Mouse (Mus musculus) kidney, postnatal 0 days (tissue): ENCODE data around the gene Neu2. TPM values are rescaled to one million over a fixed set of nuclear protein-coding genes. Genes with fewer than 3 reads are reported as not detected.
A peak's percentile ranks its signal among the peaks of the same experiment; 100 is the strongest.

ENCODE experiments used
- ATAC-seq: fragments of 200-750 bp; cut with Nextera tagmentation; replicated peaks from 2 replicates; pipeline ENCODE4 v1.8.0; 2017; ENCODE audit warnings: low read depth, moderate number of reproducible peaks, moderate TSS enrichment, moderate library complexity; ENCODE audit not compliant: low FRiP score
- DNase-seq: peaks from one replicate; pipeline ENCODE4 v3.0.0-alpha.2; 2016; ENCODE audit warnings: low spot score
- H3K27ac ChIP-seq: fragments of 300-500 bp; sonication (generic); 2 replicates; pipeline ENCODE4 v1.5.1; 2014; ENCODE audit warnings: mild to moderate bottlenecking
- H3K27me3 ChIP-seq: fragments of 300-500 bp; sonication (generic); 2 replicates; pipeline ENCODE4 v1.6.1; 2014; ENCODE audit warnings: low read length, mixed read lengths; ENCODE audit not compliant: insufficient read depth
- H3K36me3 ChIP-seq: fragments of 300-500 bp; sonication (generic); 2 replicates; pipeline ENCODE4 v1.6.1; 2014; ENCODE audit warnings: low read length, mixed read lengths; ENCODE audit not compliant: insufficient read depth
- H3K4me1 ChIP-seq: fragments of 300-500 bp; sonication (generic); replicated peaks from 2 replicates; pipeline ENCODE4 v1.6.1; 2014; ENCODE audit warnings: antibody characterized with exemption, low read length, mixed read lengths; ENCODE audit not compliant: insufficient read depth
- H3K4me2 ChIP-seq: fragments of 300-500 bp; sonication (generic); 2 replicates; pipeline ENCODE4 v1.6.1; 2014; ENCODE audit warnings: mild to moderate bottlenecking, low read length, moderate library complexity, mixed read lengths
- H3K4me3 ChIP-seq: fragments of 300-500 bp; sonication (generic); replicated peaks from 2 replicates; pipeline ENCODE4 v1.5.1; 2014; ENCODE audit warnings: low read depth, low read length
- H3K9ac ChIP-seq: fragments of 300-500 bp; sonication (generic); 2 replicates; pipeline ENCODE4 v1.6.1; 2014; ENCODE audit warnings: low read depth, low read length
- H3K9me3 ChIP-seq: fragments of 300-500 bp; sonication (generic); replicated peaks from 2 replicates; pipeline ENCODE4 v1.6.1; 2016; ENCODE audit warnings: low read length, inconsistent platforms, mixed read lengths
- CTCF ChIP-seq: IDR thresholded peaks from 2 replicates; pipeline ENCODE4 v1.5.1; 2016; ENCODE audit warnings: antibody characterized with exemption, low read depth, mild to moderate bottlenecking, moderate library complexity
- WGBS: fragments of 180-500 bp; shearing (Covaris S2); extraction: QIAGEN DNeasy Blood & Tissue Kit; methylation state at CpG from one replicate; pipeline ENCODE4 v1.1.7; 2014; 5-methylcytosine and 5-hydroxymethylcytosine counted together
- polyA plus RNA-seq: library from polyadenylated mRNA; unstranded; fragments of >200 nt; fragmentation: Nextera tagmentation; extraction: Ambion mirVana; gene quantifications from 2 replicates; pipeline ENCODE4 v1.2.1, GENCODE M21; 2015

Gene Neu2
- polyA plus RNA-seq, 1 experiment from 2014 or later: 3.0 TPM

DNA sequence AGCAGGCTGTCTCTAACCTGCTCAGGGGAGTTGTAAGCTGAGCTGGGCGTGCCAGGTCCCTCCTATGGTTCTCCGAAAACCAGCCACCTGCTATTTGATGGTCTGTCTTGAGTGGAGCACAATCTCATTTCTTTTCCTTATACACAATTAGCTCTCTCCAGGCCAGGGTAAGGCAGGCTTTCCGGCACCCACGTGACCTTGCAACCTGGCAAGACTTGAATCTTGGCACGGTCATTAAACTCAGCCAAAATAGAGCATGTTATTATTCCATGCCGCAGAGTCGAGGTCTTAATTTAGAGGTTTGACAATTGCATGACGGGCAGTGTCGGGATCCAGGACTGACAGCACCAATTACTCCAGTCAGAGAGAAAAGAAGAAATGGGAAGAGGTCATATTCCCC lies 17.5 kb downstream of the Neu2 start:
- no peak for TF ChIP-seq CTCF
- no peak overlapping the region for H3K9ac ChIP-seq
- H3K27me3 ChIP-seq: no peaks in the 10 kb centered on the region
- H3K36me3 ChIP-seq: no peaks in the 10 kb centered on the region
- H3K4me3 ChIP-seq: no peak overlapping the region
- no peaks in the 10 kb centered on the region for H3K9me3 ChIP-seq
- ATAC-seq: no peak
- WGBS: 75% methylated on average over 9 of the region's 9 CpGs
- H3K4me2 ChIP-seq: no peak overlapping the region
- H3K4me1 ChIP-seq: no peaks in the 10 kb centered on the region
- no peak overlapping the region for H3K27ac ChIP-seq
- DNase-seq: no peak

GRCm38 (mm10) chr1:87532346-87532745 lies 22.7 kb downstream of the Neu2 start:
- no peak for ATAC-seq
- no peaks in the 10 kb centered on the region for H3K36me3 ChIP-seq
- no peak overlapping the region for H3K4me3 ChIP-seq
- H3K27ac ChIP-seq: no peak overlapping the region
- no peak overlapping the region for H3K4me2 ChIP-seq
- 80% methylated on average over 4 of the region's 4 CpGs for WGBS
- no peak for TF ChIP-seq CTCF
- no peaks in the 10 kb centered on the region for H3K9me3 ChIP-seq
- no peaks in the 10 kb centered on the region for H3K4me1 ChIP-seq
- no peak overlapping the region for H3K9ac ChIP-seq
- no peak for DNase-seq
- H3K27me3 ChIP-seq: no peaks in the 10 kb centered on the region

DNA sequence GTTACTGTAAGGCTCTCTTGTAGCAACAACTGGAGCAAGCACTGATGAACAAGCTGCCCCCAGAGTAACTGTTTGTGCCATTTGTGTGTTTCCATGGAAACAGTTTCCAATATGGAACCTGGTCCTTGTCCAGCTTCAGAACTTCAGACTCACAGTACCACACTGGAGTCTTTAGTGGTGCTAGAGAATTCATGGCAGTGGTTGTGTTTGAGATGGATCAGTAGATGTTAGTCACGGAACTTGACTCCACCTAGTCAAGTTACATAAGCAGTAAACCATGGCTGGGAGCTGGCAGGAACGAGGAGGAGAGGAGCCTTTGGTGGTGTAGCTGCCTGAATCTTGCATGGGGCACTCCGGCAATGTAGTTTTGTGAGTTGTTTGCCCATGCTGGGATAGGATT lies 24.4 kb downstream of the Neu2 start:
- H3K4me3 ChIP-seq: no peak overlapping the region
- TF ChIP-seq CTCF: no peak
- H3K4me1 ChIP-seq: no peaks in the 10 kb centered on the region
- no peaks in the 10 kb centered on the region for H3K27me3 ChIP-seq
- no peak for ATAC-seq
- no peak overlapping the region for H3K9ac ChIP-seq
- H3K36me3 ChIP-seq: no peaks in the 10 kb centered on the region
- no peaks in the 10 kb centered on the region for H3K9me3 ChIP-seq
- no peak overlapping the region for H3K4me2 ChIP-seq
- 47% methylated on average over 3 of the region's 3 CpGs for WGBS
- no peak overlapping the region for H3K27ac ChIP-seq
- no peak for DNase-seq

DNA sequence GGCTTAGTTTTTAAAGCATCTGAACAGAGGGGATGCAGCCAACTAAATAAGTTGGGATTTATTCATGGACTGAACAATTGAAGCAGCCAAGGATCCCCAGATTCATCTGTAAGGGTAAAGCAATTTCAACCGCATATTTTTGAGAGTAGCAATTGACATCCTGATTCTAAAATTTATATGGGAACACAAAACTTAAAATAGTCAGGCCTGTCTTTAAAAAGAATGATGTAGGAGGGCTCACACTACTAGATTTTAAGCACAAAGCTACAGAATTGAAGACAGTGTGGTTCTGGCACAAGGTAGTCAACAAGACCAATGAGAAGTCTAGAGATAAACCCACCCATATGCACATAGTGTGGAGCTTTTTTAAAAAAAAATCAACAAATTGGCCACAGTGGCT lies 27.3 kb downstream of the Neu2 start:
- no peak overlapping the region for H3K4me3 ChIP-seq
- H3K9ac ChIP-seq: no peak overlapping the region
- H3K27me3 ChIP-seq: no peaks in the 10 kb centered on the region
- H3K9me3 ChIP-seq: no peaks in the 10 kb centered on the region
- no peak for TF ChIP-seq CTCF
- no peak for ATAC-seq
- no peak overlapping the region for H3K4me2 ChIP-seq
- H3K27ac ChIP-seq: no peak overlapping the region
- H3K36me3 ChIP-seq: no peaks in the 10 kb centered on the region
- DNase-seq: no peak
- H3K4me1 ChIP-seq: no peaks in the 10 kb centered on the region
- 95% methylated on average over 1 of the region's 1 CpGs for WGBS

- H3K27ac ChIP-seq: no peak overlapping the region
- no peaks in the 10 kb centered on the region for H3K27me3 ChIP-seq
- TF ChIP-seq CTCF: peak; percentile 64
- H3K9me3 ChIP-seq: no peaks in the 10 kb centered on the region
- H3K9ac ChIP-seq: no peak overlapping the region
- 37% methylated on average over 7 of the region's 7 CpGs for WGBS
- no peaks in the 10 kb centered on the region for H3K4me1 ChIP-seq
- H3K4me3 ChIP-seq: no peak overlapping the region
- H3K36me3 ChIP-seq: no peaks in the 10 kb centered on the region
- ATAC-seq (no peak), DNase-seq (peak; percentile 56)
- no peak overlapping the region for H3K4me2 ChIP-seq
Observed at GRCm38 (mm10) chr1:87541614-87542013, 31.9 kb downstream of the Neu2 start.

DNA sequence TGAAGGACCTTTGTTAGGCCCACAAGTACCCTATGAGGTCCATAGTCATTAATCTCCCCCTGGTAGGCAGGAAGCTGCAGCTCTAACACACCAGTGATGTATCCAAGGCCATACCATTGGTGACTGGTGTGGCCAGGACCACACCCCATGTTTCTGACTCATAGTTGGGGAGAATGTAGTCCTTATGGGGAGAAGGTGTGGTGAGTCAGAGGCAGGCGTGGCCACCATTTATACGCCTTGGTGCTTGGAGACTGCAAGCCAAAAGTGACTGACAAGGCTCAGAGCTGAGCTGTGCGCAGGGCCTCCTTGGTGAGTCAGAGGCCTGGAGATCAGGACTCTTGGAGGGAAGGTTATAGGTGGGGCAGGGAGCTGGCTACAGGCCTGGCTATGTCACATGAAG lies 41.3 kb downstream of the Neu2 start:
- TF ChIP-seq CTCF: no peak
- 89% methylated on average over 3 of the region's 3 CpGs for WGBS
- no peaks in the 10 kb centered on the region for H3K36me3 ChIP-seq
- H3K4me3 ChIP-seq: no peak overlapping the region
- H3K27ac ChIP-seq: no peak overlapping the region
- no peaks in the 10 kb centered on the region for H3K9me3 ChIP-seq
- H3K9ac ChIP-seq: no peak overlapping the region
- ATAC-seq: no peak
- no peaks in the 10 kb centered on the region for H3K27me3 ChIP-seq
- no peaks in the 10 kb centered on the region for H3K4me1 ChIP-seq
- no peak for DNase-seq
- H3K4me2 ChIP-seq: no peak overlapping the region

DNA sequence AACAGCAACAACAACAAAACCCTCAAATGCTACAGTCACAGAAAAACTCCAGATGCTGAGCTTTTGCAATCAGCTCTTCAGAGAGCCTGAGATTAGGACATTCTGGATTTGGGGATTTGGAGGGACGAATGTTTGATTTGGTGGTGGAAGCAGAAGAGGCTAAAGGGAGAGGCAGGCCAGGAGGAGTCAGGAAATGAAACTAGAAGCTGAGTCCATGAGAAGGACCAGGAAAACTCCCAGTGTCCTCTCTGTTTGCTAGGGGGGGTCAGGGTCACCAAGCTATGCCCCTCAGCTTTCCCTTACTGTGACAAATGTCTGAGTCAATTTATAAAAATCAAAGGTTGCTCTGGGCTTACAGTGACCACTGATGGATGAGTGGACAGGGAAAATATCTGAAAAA lies 43.9 kb downstream of the Neu2 start:
- H3K9ac ChIP-seq: no peak overlapping the region
- no peak overlapping the region for H3K4me3 ChIP-seq
- no peaks in the 10 kb centered on the region for H3K4me1 ChIP-seq
- H3K4me2 ChIP-seq: no peak overlapping the region
- no peak for ATAC-seq
- H3K27ac ChIP-seq: no peak overlapping the region
- no peak for TF ChIP-seq CTCF
- 83% methylated on average over 1 of the region's 1 CpGs for WGBS
- no peaks in the 10 kb centered on the region for H3K36me3 ChIP-seq
- DNase-seq: no peak
- H3K27me3 ChIP-seq: no peaks in the 10 kb centered on the region
- no peaks in the 10 kb centered on the region for H3K9me3 ChIP-seq
